Mouse (Mus musculus) adrenal gland, postnatal 4 days (tissue): ENCODE data around the gene Atp2a2. TPM values are rescaled to one million over a fixed set of nuclear protein-coding genes. Genes with fewer than 3 reads are reported as not detected.
"Not testable (repeated sequence)": the region's sequence is repeated elsewhere in the genome, so short reads cannot be mapped to it uniquely, and the experiment has no call there.

Source experiments
- DNase-seq, 2 experiments: peaks; one replicate each; pipeline ENCODE4 v3.0.0; 2021 to 2022; ENCODE audit warnings: low spot score in 2 of 2, mixed read lengths in 2 of 2
- total RNA-seq, 2 experiments: library from RNA; stranded (reverse); gene quantifications; 2 replicates each; pipeline ENCODE4 v1.2.3; 2021

Gene Atp2a2
- total RNA-seq, 2 experiments from 2014 or later, result 190 to 196 TPM

GRCm38 (mm10) chr5:122500141-122500540, 1.9 kb downstream of the Atp2a2 start:
- DNase-seq, result no peak

- no peak for DNase-seq
These were observed 4.0 kb downstream of the Atp2a2 start for GRCm38 (mm10) chr5:122498046-122498445.

- no peak for DNase-seq
These were observed 5.0 kb downstream of the Atp2a2 start for GRCm38 (mm10) chr5:122496990-122497389.

- DNase-seq, result no peak
These were observed 7.6 kb downstream of the Atp2a2 start for GRCm38 (mm10) chr5:122494449-122494848.

- no peak for DNase-seq
These were observed 9.0 kb downstream of the Atp2a2 start for GRCm38 (mm10) chr5:122493035-122493434.

GRCm38 (mm10) chr5:122491385-122491784, 10.6 kb downstream of the Atp2a2 start:
- no peak for DNase-seq

- no peak for DNase-seq
These were observed 11.9 kb downstream of the Atp2a2 start for GRCm38 (mm10) chr5:122490148-122490547.

GRCm38 (mm10) chr5:122487825-122488224, 14.2 kb downstream of the Atp2a2 start:
- no peak for DNase-seq

GRCm38 (mm10) chr5:122486243-122486642, 15.8 kb downstream of the Atp2a2 start:
- DNase-seq, result not testable (repeated sequence)

GRCm38 (mm10) chr5:122482733-122483391, 19.2 kb downstream of the Atp2a2 start:
- no peak for DNase-seq

GRCm38 (mm10) chr5:122481844-122482243, 20.2 kb downstream of the Atp2a2 start:
- DNase-seq, result no peak

- no peak for DNase-seq
These were observed 22.9 kb downstream of the Atp2a2 start for GRCm38 (mm10) chr5:122479131-122479530.

GRCm38 (mm10) chr5:122477492-122477891, 24.5 kb downstream of the Atp2a2 start:
- no peak for DNase-seq

GRCm38 (mm10) chr5:122476078-122476477, 25.9 kb downstream of the Atp2a2 start:
- DNase-seq, result no peak

GRCm38 (mm10) chr5:122474643-122475363, 27.2 kb downstream of the Atp2a2 start:
- no peak for DNase-seq

GRCm38 (mm10) chr5:122471658-122472057, 30.4 kb downstream of the Atp2a2 start:
- no peak for DNase-seq

- no peak for DNase-seq
These were observed 40.6 kb downstream of the Atp2a2 start for GRCm38 (mm10) chr5:122461431-122461830.

- DNase-seq, result no peak
These were observed 41.4 kb downstream of the Atp2a2 start for GRCm38 (mm10) chr5:122460656-122461055.

GRCm38 (mm10) chr5:122459335-122459734, 42.7 kb downstream of the Atp2a2 start:
- DNase-seq, result no peak

- no peak for DNase-seq
These were observed 44.0 kb downstream of the Atp2a2 start for GRCm38 (mm10) chr5:122458066-122458465.

- not testable (repeated sequence) for DNase-seq
These were observed 45.0 kb downstream of the Atp2a2 start for GRCm38 (mm10) chr5:122457054-122457453.

- no peak for DNase-seq
These were observed 46.4 kb downstream of the Atp2a2 start for GRCm38 (mm10) chr5:122455584-122455983.

GRCm38 (mm10) chr5:122454883-122455282, 47.1 kb downstream of the Atp2a2 start:
- DNase-seq, result no peak
